Mouse (Mus musculus): ENCODE results near the gene Grin2c. TPM values are rescaled to one million over a fixed set of nuclear protein-coding genes. Genes with fewer than 3 reads are reported as not detected.
A peak's percentile ranks its signal among the peaks of the same experiment; 100 is the strongest.

The Grin2c gene
- polyA plus RNA-seq (2012; rRNA removed), result 0.89 and 1.2 TPM in 2 replicates

DNA sequence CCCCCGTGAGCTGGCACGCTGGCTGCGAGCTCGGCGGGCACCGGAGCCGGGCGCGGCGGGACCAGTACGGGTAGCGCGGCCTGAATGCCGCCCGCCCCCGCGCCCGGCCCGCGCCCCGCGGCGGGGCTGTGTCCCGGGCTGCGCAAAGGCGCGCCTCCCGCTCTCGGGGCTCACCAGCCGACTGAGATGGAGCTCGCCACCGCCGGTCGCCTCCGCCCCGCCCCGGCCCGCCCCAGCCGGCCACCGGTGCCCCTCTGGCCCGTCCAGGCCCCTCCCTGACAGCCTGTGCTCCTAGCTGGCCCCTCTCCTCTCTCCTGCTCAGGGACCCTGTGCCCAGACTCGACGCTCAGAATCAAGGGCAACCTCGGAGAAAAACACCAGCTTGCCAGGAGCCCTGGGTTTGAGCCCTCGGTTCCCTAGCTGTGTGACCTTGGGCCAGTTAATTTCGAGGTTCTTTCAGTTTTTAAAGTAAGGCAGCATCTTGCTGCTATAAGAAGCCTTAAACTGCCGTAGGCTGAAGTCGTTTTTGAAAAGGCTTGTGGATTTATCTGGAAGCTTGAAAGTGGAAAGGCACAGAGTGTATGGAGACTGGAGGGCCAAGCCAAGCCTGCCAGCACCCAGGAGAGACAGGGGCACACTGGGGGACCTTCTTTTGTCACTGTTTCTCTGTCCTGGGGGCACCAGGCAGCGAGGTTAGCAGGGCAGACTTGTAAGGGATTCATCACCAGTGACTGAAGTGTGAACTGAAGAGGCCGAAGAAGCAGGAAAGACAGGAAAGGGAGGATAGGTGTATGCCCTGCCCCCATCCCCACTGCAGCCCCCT is at the start of gene Grin2c:
Gene Grin2c, minus strand, starts transcription at position 183 of the 823 bp plus-strand sequence.
- TF ChIP-seq POLR2A (IDR thresholded peaks at IDR 0.05; ENCODE audit: borderline replicate concordance, extremely low read depth, insufficient read depth, insufficient read length, poor library complexity, severe bottlenecking), result no peak
- no peak for TF ChIP-seq CTCF (IDR thresholded peaks at IDR 0.05; ENCODE audit: borderline replicate concordance, extremely low read depth, insufficient read depth, insufficient read length)
- DNase-seq (ENCODE audit: low read depth), result no peak

DNA sequence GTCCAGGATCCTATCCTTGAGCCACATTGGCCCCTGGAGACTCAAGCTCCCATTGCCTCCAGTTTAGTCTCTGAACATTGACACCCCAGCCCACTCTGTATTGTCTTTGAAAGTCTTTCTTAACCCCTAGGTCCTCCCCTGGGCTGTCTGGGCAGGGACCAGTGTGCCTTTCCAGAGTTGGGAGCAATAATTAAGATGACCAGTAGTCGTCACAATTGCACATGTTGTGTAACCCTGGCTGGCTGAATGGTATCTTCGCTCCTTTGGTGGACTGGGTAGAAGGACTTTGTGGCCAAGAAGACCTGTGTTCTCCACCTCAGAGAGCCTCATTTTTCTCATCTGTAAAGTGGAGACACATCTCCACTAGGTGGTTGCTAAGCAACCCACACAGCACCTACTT is 47.2 kb upstream of the Grin2c start:
- DNase-seq (ENCODE audit: low read depth), result no peak
- no peak for TF ChIP-seq CTCF (IDR thresholded peaks at IDR 0.05; ENCODE audit: borderline replicate concordance, extremely low read depth, insufficient read depth, insufficient read length)
- TF ChIP-seq POLR2A (IDR thresholded peaks at IDR 0.05; ENCODE audit: borderline replicate concordance, extremely low read depth, insufficient read depth, insufficient read length, poor library complexity, severe bottlenecking), result no peak

DNA sequence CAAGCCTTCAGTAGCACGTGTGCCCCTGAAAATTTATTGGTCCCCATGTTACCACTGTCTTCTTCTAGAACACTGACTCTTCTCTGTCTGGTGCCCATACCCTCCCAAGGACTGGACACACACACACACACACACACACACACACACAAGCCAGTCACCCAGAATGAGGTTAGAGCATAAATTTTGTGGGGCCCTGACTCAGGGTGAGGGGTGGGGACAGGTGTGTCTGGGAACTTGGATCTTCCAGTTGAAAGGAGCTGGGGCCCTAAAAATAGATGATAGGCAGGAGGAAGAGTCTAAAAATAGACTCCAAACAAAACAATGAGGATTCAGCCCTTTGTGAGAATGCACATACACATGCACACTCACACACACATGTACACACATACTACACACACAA is 41.7 kb upstream of the Grin2c start:
- no peak for TF ChIP-seq POLR2A (IDR thresholded peaks at IDR 0.05; ENCODE audit: borderline replicate concordance, extremely low read depth, insufficient read depth, insufficient read length, poor library complexity, severe bottlenecking)
- no peak for TF ChIP-seq CTCF (IDR thresholded peaks at IDR 0.05; ENCODE audit: borderline replicate concordance, extremely low read depth, insufficient read depth, insufficient read length)
- no peak for DNase-seq (ENCODE audit: low read depth)

DNA sequence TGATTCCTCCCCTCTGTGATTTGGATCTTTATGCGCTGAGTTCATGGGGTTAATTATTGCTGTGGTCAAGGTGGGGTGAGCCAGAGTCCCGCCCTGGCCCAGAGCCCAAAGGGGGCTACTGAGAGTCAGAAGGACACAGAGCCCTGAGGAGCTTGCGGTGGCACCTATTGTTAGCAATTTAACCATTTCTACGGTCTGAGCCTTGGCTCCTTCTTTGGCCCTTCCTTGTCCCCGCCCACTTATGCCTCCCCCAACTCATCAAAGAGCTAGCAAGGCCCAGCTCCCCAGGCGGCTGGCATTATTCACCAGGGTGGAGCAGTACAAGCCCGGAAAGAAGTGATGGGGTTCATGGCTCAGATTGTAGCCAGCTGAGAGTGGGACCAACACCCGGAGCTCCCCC is 39.8 kb upstream of the Grin2c start, which contains the start of gene Otop2:
Gene Otop2, plus strand, starts transcription at position 301 of the 400 bp plus-strand sequence.
- no peak for DNase-seq (ENCODE audit: low read depth)
- TF ChIP-seq CTCF (IDR thresholded peaks at IDR 0.05; ENCODE audit: borderline replicate concordance, extremely low read depth, insufficient read depth, insufficient read length) (no peak), POLR2A (IDR thresholded peaks at IDR 0.05; ENCODE audit: borderline replicate concordance, extremely low read depth, insufficient read depth, insufficient read length, poor library complexity, severe bottlenecking) (no peak)

DNA sequence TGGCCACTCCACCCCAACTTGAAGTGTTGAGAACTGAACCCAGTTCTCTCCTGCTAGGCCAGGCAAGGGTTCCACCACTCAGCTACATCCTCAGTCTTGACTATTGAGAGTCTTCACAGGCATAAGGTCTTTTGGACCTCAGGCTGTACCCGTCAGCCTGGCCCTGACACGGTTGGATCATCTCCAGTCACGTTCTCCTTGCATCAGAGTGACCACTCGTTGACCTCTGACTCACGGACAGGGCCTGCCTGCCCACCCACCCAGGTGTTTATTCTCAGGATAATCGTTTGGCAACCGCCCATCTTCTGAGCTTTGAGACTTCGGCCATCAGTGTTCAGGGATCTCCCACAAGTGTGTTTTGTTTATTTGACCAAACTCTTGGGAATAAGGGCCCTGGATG is 36.1 kb upstream of the Grin2c start:
- TF ChIP-seq CTCF (IDR thresholded peaks at IDR 0.05; ENCODE audit: borderline replicate concordance, extremely low read depth, insufficient read depth, insufficient read length) (no peak), POLR2A (IDR thresholded peaks at IDR 0.05; ENCODE audit: borderline replicate concordance, extremely low read depth, insufficient read depth, insufficient read length, poor library complexity, severe bottlenecking) (no peak)
- no peak for DNase-seq (ENCODE audit: low read depth)

DNA sequence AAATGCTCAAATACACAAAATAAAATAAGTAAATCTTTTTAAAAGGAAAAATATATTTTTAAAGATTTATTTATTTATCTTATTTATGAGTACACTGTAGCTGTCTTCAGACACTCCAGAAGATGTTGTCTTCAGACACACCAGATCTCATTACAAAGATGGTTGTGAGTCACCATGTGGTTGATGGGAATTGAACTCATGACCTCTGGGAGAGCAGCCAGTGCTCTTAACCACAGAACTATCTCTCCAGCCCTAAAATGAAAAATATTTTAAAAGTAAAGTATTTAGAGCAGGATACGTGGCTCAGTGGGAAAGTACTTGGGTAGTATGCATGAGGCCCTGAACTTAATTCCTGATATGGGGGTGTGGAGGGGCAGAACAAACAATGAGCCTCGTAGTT is 34.3 kb upstream of the Grin2c start:
- DNase-seq (ENCODE audit: low read depth), result no peak
- TF ChIP-seq CTCF (IDR thresholded peaks at IDR 0.05; ENCODE audit: borderline replicate concordance, extremely low read depth, insufficient read depth, insufficient read length) (no peak), POLR2A (IDR thresholded peaks at IDR 0.05; ENCODE audit: borderline replicate concordance, extremely low read depth, insufficient read depth, insufficient read length, poor library complexity, severe bottlenecking) (no peak)

DNA sequence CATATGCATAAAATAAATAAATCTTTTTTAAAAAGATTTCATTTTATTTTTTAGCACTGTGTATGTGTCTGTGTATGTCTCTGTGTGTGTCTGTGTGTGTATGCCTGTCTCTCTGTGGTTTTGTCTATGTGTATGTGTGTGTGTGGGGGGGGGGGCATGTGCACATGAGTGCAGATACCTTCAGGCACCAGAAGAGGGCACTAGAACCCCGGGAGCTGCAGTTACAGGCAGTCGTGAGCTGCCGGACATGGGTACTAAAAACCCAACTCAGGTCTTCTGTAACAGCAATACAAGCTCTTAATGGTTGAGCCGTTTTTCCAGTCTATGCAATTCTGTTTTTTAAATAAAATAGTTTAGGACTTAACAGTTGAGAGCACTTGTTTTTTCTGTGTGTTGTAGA is 33.7 kb upstream of the Grin2c start:
- TF ChIP-seq POLR2A (IDR thresholded peaks at IDR 0.05; ENCODE audit: borderline replicate concordance, extremely low read depth, insufficient read depth, insufficient read length, poor library complexity, severe bottlenecking), result no peak
- TF ChIP-seq CTCF (IDR thresholded peaks at IDR 0.05; ENCODE audit: borderline replicate concordance, extremely low read depth, insufficient read depth, insufficient read length), result no peak
- DNase-seq (ENCODE audit: low read depth), result no peak

DNA sequence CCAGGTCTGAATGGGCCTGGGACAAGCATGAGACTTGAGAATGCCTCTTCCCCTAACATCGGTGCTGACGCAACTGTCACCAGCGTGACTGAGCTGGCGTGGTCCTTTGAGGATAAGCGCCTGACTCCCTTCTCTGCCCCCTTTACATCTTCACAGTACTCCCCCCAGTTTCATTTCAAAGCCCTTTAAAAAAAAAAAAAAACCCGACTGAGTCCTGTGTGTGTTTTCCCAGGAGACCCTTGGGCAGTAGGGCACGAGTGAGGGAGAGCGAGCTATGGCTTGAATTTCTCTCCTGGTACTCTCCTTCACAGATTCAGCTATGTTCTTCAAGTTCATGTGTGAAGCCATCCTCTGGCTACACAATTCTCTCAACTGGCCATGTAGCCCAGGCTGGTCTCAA is 31.1 kb upstream of the Grin2c start:
- TF ChIP-seq POLR2A (IDR thresholded peaks at IDR 0.05; ENCODE audit: borderline replicate concordance, extremely low read depth, insufficient read depth, insufficient read length, poor library complexity, severe bottlenecking) (no peak), CTCF (IDR thresholded peaks at IDR 0.05; ENCODE audit: borderline replicate concordance, extremely low read depth, insufficient read depth, insufficient read length) (no peak)
- DNase-seq (ENCODE audit: low read depth), result no peak

DNA sequence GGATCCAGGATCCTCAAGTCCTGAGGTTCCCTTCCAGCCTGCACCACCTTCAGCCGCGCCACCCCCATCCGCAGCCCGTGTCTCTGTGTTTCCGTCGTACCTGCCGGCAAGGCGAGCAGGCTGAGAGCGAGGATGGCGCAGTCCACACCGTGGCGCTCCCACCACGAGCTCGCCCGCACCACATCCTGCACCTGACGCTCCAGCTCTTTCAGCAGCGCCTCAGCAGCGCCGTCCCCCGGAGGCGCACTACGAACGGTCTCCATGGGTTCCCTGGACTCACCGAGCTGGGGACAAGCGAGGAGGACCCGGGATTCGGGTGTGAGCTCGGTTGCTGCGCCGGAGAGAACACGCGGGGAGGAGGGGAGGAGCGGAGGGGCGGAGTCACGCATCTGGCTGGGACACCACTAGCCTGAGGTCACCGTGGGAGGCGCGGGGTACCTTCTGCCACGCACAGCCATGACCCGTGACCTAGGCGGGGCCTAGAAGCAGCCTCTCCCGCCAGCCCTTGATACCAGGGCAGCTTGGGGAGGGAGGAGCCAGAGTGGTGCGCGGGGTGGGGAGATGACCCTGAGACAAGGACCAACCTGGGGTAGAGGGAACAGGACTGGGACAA is 30.3 kb upstream of the Grin2c start, which contains the start of gene Fads6:
Gene Fads6, minus strand, starts transcription at position 450 of the 613 bp plus-strand sequence.
- DNase-seq (ENCODE audit: low read depth), result peak; percentile 80
- TF ChIP-seq POLR2A (IDR thresholded peaks at IDR 0.05; ENCODE audit: borderline replicate concordance, extremely low read depth, insufficient read depth, insufficient read length, poor library complexity, severe bottlenecking) (no peak), CTCF (IDR thresholded peaks at IDR 0.05; ENCODE audit: borderline replicate concordance, extremely low read depth, insufficient read depth, insufficient read length) (no peak)

DNA sequence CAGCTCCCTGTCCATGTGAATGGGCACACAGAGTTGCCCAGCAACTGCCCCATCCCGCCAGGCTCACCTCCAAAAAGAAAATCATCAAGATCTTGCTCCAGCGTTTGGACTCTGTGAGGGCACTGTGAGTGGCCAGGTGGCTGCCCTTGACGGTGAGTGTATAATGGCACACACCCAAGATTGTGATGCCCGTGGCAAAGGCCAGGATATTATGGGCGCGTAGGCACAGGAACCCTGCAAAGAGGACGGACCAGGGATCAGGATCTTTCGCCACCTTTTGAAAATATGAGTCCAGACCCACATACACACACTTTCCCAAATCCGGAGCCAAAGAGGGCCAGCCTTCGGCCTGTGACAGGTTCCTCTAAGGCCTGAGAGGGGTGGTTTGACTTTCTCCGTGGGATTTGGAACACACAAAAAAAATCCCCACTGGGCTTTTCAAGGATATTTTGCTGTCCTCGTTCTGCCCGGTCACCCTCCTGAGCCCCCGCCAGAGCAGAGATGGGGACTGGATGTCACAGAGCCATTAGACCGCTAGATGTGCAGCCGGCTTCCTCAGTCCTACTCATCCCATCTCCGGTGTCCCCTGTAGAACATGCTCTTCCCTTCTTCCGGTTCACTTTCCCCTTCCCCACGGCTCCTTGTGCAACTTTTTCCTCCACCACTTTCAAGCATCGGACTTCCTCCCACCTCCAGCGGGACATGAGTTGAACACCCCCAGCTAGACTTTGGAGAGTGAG is 29.6 kb upstream of the Grin2c start:
- DNase-seq (ENCODE audit: low read depth), result no peak
- TF ChIP-seq CTCF (IDR thresholded peaks at IDR 0.05; ENCODE audit: borderline replicate concordance, extremely low read depth, insufficient read depth, insufficient read length) (no peak), POLR2A (IDR thresholded peaks at IDR 0.05; ENCODE audit: borderline replicate concordance, extremely low read depth, insufficient read depth, insufficient read length, poor library complexity, severe bottlenecking) (no peak)

DNA sequence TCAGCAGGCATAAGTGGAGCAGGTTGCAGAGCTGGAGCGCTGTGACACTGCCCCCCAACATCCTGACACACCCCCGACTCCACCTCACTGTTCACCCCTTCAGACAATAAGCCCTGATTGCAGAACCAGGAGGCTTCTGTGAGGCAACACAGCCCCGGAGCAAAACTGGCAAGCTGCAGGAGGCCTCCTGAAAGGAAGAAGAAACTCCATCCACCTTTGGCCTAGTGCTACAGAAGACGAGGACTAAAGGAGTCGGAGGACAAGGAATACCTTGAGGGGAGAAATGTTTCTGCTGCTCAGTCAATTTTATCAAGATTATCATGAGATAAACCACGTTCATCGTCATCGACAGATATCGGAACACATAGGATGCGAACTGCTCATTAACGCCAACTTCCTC is 28.9 kb upstream of the Grin2c start:
- no peak for DNase-seq (ENCODE audit: low read depth)
- TF ChIP-seq CTCF (IDR thresholded peaks at IDR 0.05; ENCODE audit: borderline replicate concordance, extremely low read depth, insufficient read depth, insufficient read length), result no peak
- TF ChIP-seq POLR2A (IDR thresholded peaks at IDR 0.05; ENCODE audit: borderline replicate concordance, extremely low read depth, insufficient read depth, insufficient read length, poor library complexity, severe bottlenecking), result no peak
